Mouse (Mus musculus): ENCODE measurements at regions not wholly inside any gene's neighbourhood (a gene's known extent, or its start where the extent isn't known, plus 50 kb on each side); places are given as distances from the start of the nearest gene placed in this dataset.

DNA sequence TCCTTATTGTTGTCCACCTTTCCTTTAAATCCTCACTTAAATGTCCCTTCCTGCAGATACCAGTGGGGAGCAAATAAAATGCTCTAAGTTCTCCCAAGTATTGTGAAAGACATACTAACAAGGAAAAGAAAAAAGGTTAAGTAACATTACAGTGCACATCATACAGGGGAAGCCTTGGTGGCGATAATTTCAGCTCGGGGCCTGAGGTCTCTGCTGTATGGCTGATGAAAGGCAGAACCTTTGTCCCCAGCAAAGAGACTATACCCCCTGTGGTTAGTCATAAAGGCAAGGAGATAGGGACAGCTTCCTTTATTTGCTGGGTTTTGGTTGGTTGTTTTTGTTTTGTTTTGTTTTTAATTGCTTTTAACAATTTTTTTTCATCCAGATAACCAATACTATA lies 97.0 kb upstream of the Tnfaip3 start:
- TF ChIP-seq GATA1 (IDR thresholded peaks at IDR 0.05; ENCODE audit: low read length) (no peak), TAL1 (IDR thresholded peaks at IDR 0.05; ENCODE audit: low read length) (no peak)
